Mouse (Mus musculus): ENCODE measurements around the gene Pbdc1.
"Not testable (repeated sequence)": the region's sequence is repeated elsewhere in the genome, so short reads cannot be mapped to it uniquely, and the experiment has no call there.

Gene Pbdc1

GRCm38 (mm10) chrX:105079615-105080092, at the start of gene Pbdc1:
TSS of gene Pbdc1 (plus strand) at chrX:105079756.
- peak; percentile 91 for DNase-seq (ENCODE audit: low read depth, low spot score)

DNA sequence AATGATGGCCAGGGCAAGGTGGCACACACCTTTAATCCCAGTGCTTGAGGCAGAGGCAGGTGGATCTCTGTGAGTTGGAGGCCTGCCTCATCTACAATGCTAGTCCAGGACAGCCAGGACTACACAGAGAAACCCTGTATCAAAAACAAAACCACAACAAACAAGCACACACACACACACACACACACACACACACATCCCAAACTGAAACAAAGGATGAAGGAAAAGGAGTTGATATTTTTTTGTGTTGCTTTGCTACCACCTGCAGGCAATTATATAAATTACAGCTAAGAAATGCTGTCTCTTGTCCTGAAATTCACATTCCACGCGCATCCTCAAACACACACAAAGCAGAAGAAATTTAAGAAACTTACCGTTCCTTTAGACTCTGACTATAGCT, 41.9 kb upstream of the Pbdc1 start:
- no peak for DNase-seq (ENCODE audit: low read depth, low spot score)

GRCm38 (mm10) chrX:105064294-105064693, 15.3 kb upstream of the Pbdc1 start:
- DNase-seq (ENCODE audit: low read depth, low spot score): no peak

DNA sequence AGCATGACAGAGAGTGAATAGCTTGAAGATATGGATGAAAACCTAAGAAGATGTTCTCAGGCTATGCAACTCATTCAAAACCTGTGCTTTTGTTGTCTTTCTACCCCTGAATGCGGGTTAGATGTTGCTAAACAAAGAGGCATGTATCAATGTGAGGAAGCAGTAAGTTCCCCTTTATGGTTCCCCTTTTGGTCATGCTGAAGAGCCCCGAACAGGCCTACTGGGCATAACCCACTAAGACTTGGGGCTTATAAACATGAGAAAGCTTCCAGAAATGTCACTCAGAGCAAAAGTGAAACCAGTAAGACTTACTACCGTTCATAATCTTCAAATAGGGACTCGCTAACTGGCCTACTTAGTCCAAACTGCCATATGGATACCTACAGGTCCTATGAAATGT, 14.8 kb upstream of the Pbdc1 start:
- peak; percentile 83 for DNase-seq (ENCODE audit: low read depth, low spot score)

DNA sequence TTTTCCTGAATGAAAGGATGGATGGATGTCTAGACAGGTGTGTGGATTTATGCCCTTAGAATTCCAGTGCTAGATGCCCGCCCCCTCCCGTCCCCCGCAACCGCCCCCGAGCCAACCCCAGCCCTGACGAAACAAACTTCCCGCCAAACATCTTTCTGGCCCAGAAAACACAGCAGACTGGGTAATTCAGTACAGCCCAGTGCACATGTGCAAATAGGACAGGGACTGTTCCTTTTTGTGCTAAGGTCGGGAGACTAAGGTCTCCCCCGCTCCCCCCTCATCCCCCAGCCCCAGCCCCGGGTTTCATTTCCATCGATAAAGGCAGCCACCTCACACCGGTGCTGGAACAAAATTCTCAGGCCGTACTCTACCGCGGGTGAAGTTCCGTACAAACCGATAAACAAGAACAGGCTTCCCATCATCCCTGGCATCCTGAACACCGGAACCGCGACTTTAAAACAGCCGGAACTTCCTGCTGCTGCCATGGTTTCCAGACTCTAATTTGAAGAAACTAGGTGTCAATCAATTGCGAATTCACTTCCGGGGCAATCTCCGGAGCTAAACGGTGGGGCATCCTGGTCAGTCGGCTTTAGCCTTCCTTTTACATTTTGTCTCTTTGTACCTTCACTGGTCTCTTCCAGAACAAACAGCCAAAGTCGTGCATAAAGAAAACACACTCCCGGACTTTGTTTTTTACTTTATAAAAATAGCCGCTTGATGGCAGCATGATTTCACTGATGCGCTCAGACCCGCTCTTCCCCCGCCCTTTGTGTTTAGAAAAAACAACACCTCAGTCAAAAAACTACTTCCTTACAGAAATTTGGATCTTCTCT, 9.7 kb upstream of the Pbdc1 start:
- DNase-seq (ENCODE audit: low read depth, low spot score): peak; percentile 83

DNA sequence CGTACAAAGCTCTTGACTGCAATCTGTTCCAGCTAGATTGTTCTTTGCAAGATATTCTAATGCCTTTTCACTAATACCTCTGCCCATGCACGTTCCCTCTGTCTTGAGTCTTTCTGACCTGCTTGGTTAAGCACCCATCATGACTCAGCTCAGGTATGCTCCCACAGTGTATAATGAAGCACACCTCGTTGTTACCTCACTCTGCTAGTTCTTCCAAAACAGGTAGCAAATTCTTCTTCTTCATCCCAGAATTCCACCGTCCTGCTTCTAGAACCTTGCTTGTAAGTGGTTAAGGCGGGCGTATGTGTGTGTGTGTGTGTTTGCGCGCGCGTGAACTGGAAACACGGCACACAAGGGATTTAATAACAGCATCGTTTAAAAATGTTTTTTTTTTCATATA, 405 bp upstream of the Pbdc1 start:
- no peak for DNase-seq (ENCODE audit: low read depth, low spot score)

DNA sequence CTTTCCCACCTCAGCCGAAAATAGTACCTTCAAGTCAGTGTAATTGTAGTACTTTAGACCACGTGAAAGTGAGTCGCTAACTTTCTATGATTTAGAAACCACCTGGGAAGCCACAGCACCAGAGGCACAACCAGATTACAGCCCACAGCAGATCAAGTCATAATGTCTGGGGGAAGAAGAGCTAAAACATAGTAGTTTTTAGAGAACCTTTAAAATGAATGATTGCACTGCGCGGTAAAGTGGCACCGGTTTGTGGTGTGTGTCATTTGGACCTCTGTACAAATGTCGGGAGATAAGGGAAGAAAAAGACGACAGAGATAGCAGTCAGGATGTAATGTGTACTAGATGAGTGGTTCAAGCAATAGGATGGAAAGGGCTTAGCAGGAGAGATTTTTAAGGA, 540 bp downstream of the Pbdc1 start:
- DNase-seq (ENCODE audit: low read depth, low spot score): no peak

DNA sequence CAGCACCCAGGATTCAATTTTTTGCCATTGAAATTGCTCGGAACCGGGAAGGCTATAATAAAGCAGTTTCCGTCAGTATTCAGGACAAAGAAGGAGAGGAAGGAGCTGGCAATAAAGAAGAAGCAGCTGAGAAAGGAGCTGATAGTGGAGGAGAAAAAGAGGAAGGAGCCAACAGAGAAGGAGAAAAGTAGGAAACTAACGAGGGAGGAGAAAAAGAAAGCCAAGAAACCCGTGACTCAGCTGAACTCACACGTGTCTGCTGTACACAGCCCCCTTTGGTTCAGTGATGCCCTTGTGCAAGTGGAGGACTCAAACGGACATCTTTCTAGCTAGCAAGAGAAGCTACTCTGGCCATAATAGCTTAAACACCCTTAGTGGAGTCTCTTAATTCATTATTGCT, 3.5 kb downstream of the Pbdc1 start:
- not testable (repeated sequence) for DNase-seq (ENCODE audit: low read depth, low spot score)

GRCm38 (mm10) chrX:105104175-105104574, 24.6 kb downstream of the Pbdc1 start:
- peak; percentile 59 for DNase-seq (ENCODE audit: low read depth, low spot score)

DNA sequence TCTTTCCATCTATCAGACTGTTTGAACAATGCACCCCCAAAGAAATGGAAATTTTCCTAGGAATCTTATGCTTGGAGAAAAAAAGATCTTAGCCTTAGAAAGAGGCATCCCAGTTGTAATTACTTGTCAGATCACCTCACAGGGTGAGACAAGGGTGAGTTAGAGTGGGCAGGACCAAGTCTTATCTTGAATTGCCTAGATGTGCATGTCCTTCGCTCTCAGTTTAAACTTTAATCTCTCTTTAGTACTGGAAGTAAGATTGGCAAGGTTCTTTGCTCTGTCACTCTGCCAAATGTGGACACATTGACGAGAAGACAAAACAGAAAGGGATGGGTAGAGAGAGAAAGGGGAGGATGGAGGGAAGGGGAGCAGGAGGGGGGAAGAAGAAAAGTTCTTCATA, 35.4 kb downstream of the Pbdc1 start:
- no peak for DNase-seq (ENCODE audit: low read depth, low spot score)

GRCm38 (mm10) chrX:105120275-105121226, 41.0 kb downstream of the Pbdc1 start, which contains the start of gene Magee1:
TSS of gene Magee1 (plus strand) at chrX:105120378.
- peak; percentile 82 for DNase-seq (ENCODE audit: low read depth, low spot score)

- DNase-seq (ENCODE audit: low read depth, low spot score): peak; percentile 76
Measured at GRCm38 (mm10) chrX:105121227-105121865, 41.8 kb downstream of the Pbdc1 start.

DNA sequence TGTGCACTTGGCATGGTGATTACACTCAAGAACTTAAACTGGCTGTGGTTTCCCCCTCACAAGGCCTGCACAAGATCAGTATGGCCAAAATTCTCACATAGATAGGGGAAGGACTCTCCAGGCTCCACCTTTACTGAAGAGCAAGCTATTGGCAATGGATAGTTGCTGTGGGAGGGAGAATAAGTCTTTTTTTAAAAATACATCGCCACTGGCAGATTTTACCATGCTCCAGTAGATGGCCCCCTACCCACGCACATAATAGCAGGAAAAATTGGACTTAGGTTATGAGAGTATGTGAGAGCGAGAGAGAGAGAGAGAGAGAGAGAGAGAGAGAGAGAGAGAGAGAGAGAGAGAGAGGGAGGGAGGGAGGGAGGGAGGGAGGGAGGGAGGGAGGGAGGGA, 45.3 kb downstream of the Pbdc1 start:
- DNase-seq (ENCODE audit: low read depth, low spot score): no peak

GRCm38 (mm10) chrX:105151872-105152461, 72.4 kb downstream of the Pbdc1 start:
- DNase-seq (ENCODE audit: low read depth, low spot score): no peak

- not testable (repeated sequence) for DNase-seq (ENCODE audit: low read depth, low spot score)
Measured at GRCm38 (mm10) chrX:105165007-105165406, 85.5 kb downstream of the Pbdc1 start.

Measured in A20 (cell line).